Mouse (Mus musculus): ENCODE results near the gene Olfr1509.

GRCm38 (mm10) chr14:52465738-52466137, 22.9 kb downstream of the Olfr1509 start:
- TF ChIP-seq EP300 (IDR thresholded peaks at IDR 0.05; ENCODE audit: low read depth), result no peak
- no peak for TF ChIP-seq CTCF (IDR thresholded peaks at IDR 0.05; ENCODE audit: low read depth)
